Mouse (Mus musculus) G1E (cell line): ENCODE data around the gene Sars. TPM values are rescaled to one million over a fixed set of nuclear protein-coding genes. Genes with fewer than 3 reads are reported as not detected.

Experiments used
- ATAC-seq: 2 replicates; pipeline ENCODE4 v1.8.0; 2016; ENCODE audit warnings: mild to moderate bottlenecking; ENCODE audit not compliant: insufficient number of reproducible peaks, poor library complexity, low FRiP score, severe bottlenecking; ENCODE audit errors: extremely low read depth
- DNase-seq: peaks from one replicate; pipeline ENCODE4 v3.0.0; 2012; ENCODE audit warnings: low spot score
- H3K27me3 ChIP-seq: 2 replicates; pipeline ENCODE4 v1.6.1; 2012; ENCODE audit warnings: mild to moderate bottlenecking, low read length, inconsistent platforms; ENCODE audit not compliant: insufficient read depth
- H3K36me3 ChIP-seq: replicated peaks from 2 replicates; pipeline ENCODE3; 2012; ENCODE audit warnings: mild to moderate bottlenecking, inconsistent platforms
- H3K4me1 ChIP-seq: 2 replicates; pipeline ENCODE4 v1.6.1; 2012; ENCODE audit warnings: low read depth, low read length, inconsistent platforms, mixed read lengths; ENCODE audit not compliant: insufficient read depth
- H3K4me3 ChIP-seq: 2 replicates; pipeline ENCODE4 v1.5.1; 2012; ENCODE audit warnings: low read depth, mild to moderate bottlenecking, inconsistent platforms, low read length, moderate library complexity, mixed read lengths
- H3K9me3 ChIP-seq: replicated peaks from 2 replicates; pipeline ENCODE4 v1.6.1; 2012; ENCODE audit warnings: inconsistent platforms
- CTCF ChIP-seq: IDR thresholded peaks from 2 replicates; pipeline ENCODE4 v1.5.1; 2012; ENCODE audit warnings: low read depth, low read length, inconsistent platforms, mixed read lengths
- GATA1 ChIP-seq: IDR thresholded peaks from 2 replicates; pipeline ENCODE4 v1.6.1; 2012; ENCODE audit warnings: borderline replicate concordance, low read length, inconsistent platforms, mixed read lengths
- GATA2 ChIP-seq: IDR thresholded peaks from 2 replicates; pipeline ENCODE4 v1.6.1; 2012; ENCODE audit warnings: low read depth, low read length, inconsistent platforms, borderline replicate concordance
- POLR2AphosphoS5 ChIP-seq: IDR thresholded peaks from 2 replicates; pipeline ENCODE4 v1.6.1; 2012; ENCODE audit warnings: low read depth, low read length, inconsistent platforms; ENCODE audit not compliant: insufficient replicate concordance
- TAL1 ChIP-seq: conservative IDR thresholded peaks from 2 replicates; pipeline ENCODE4 v1.6.1; 2012; ENCODE audit warnings: low read depth, low read length, inconsistent platforms, mixed read lengths
- polyA plus RNA-seq: library from polyadenylated mRNA; stranded (reverse); fragments of >175 nt; gene quantifications from 2 replicates; pipeline ENCODE4 v1.2.3, GENCODE M21; 2012
- total RNA-seq, 2 experiments: library from RNA; stranded (forward) in 1 of 2; stranded (reverse) in 1 of 2; fragments of 200-1000 nt in 1 of 2; fragments of >200 nt in 1 of 2; fragmentation: Nextera tagmentation in 1 of 2; gene quantifications; 2 replicates each; pipeline ENCODE4 v1.2.3; 2014 to 2017

Gene Sars
- total and polyA plus RNA-seq, 3 experiments = 143 to 480 (median 206) TPM

GRCm38 (mm10) chr3:108474969-108475368 is 30.0 kb upstream of the Sars start:
- Histone ChIP-seq H3K4me1 (no peaks in the 10 kb centered on the region), H3K36me3 (no peaks in the 10 kb centered on the region), H3K27me3 (peaks cover 2% of the 10 kb centered on the region; the same call in 1 of the 2 replicates), H3K4me3 (no peak overlapping the region), H3K9me3 (no peaks in the 10 kb centered on the region)
- ATAC-seq (no peak), DNase-seq (no peak)
- TF ChIP-seq GATA2 (no peak), POLR2AphosphoS5 (no peak), CTCF (no peak), GATA1 (no peak), TAL1 (no peak)

- Histone ChIP-seq H3K27me3 (peaks cover 17% of the 10 kb centered on the region), H3K36me3 (no peaks in the 10 kb centered on the region), H3K4me3 (no peak overlapping the region), H3K4me1 (no peaks in the 10 kb centered on the region), H3K9me3 (no peaks in the 10 kb centered on the region)
- TF ChIP-seq TAL1 (no peak), CTCF (no peak), GATA2 (no peak), GATA1 (no peak), POLR2AphosphoS5 (no peak)
- ATAC-seq (no peak), DNase-seq (no peak)
These were observed 22.8 kb upstream of the Sars start for GRCm38 (mm10) chr3:108467760-108468159.

GRCm38 (mm10) chr3:108466425-108466824 is 21.4 kb upstream of the Sars start:
- Histone ChIP-seq H3K36me3 (no peaks in the 10 kb centered on the region), H3K4me1 (no peaks in the 10 kb centered on the region), H3K4me3 (no peak overlapping the region), H3K27me3 (peaks cover 22% of the 10 kb centered on the region), H3K9me3 (no peaks in the 10 kb centered on the region)
- TF ChIP-seq GATA1 = no peak
- TF ChIP-seq CTCF = peak; percentile 69
- no peak for DNase-seq
- no peak for ATAC-seq

- Histone ChIP-seq H3K4me1 (no peaks in the 10 kb centered on the region; the same call in 1 of the 2 replicates), H3K36me3 (no peaks in the 10 kb centered on the region), H3K9me3 (no peaks in the 10 kb centered on the region), H3K27me3 (peaks cover 40% of the 10 kb centered on the region), H3K4me3 (no peak overlapping the region)
- no peak for DNase-seq
- ATAC-seq = no peak
- TF ChIP-seq POLR2AphosphoS5 (no peak), CTCF (no peak), GATA2 (no peak), GATA1 (no peak), TAL1 (no peak)
These were observed 13.9 kb upstream of the Sars start for GRCm38 (mm10) chr3:108458866-108459265.

- no peak for DNase-seq
- ATAC-seq = no peak
- Histone ChIP-seq H3K9me3 (no peaks in the 10 kb centered on the region), H3K27me3 (peaks cover 40% of the 10 kb centered on the region), H3K4me3 (no peak overlapping the region), H3K4me1 (no peaks in the 10 kb centered on the region; the same call in 1 of the 2 replicates), H3K36me3 (no peaks in the 10 kb centered on the region)
- TF ChIP-seq GATA1 = no peak
- TF ChIP-seq GATA2 = no peak
These were observed 13.4 kb upstream of the Sars start for GRCm38 (mm10) chr3:108458380-108458779.

GRCm38 (mm10) chr3:108454172-108454571 is 9.2 kb upstream of the Sars start:
- H3K4me1 ChIP-seq = no peaks in the 10 kb centered on the region; the same call in 1 of the 2 replicates
- DNase-seq = no peak
- no peak for TF ChIP-seq POLR2AphosphoS5
- TF ChIP-seq GATA2 = no peak
- TF ChIP-seq CTCF = no peak
- no peak for TF ChIP-seq GATA1
- no peak for TF ChIP-seq TAL1

GRCm38 (mm10) chr3:108451969-108452368 is 7.0 kb upstream of the Sars start:
- no peak for TF ChIP-seq CTCF
- no peak for TF ChIP-seq GATA1
- TF ChIP-seq TAL1 = no peak
- TF ChIP-seq GATA2 = no peak
- TF ChIP-seq POLR2AphosphoS5 = no peak
- Histone ChIP-seq H3K4me3 (no peak overlapping the region), H3K9me3 (no peaks in the 10 kb centered on the region), H3K36me3 (no peaks in the 10 kb centered on the region), H3K27me3 (peaks cover 53% of the 10 kb centered on the region), H3K4me1 (no peaks in the 10 kb centered on the region)
- no peak for DNase-seq
- no peak for ATAC-seq

More at GRCm38 (mm10) chr3:108454172-108454571, 9.2 kb upstream of the Sars start:
- no peak overlapping the region for H3K4me3 ChIP-seq
- peaks cover 56% of the 10 kb centered on the region for H3K27me3 ChIP-seq
- no peak for ATAC-seq
- H3K36me3 ChIP-seq = no peaks in the 10 kb centered on the region
- H3K9me3 ChIP-seq = no peaks in the 10 kb centered on the region
